Mouse (Mus musculus) forebrain, embryonic 14.5 days (tissue): ENCODE results near the gene Cep57l1. TPM values are rescaled to one million over a fixed set of nuclear protein-coding genes. Genes with fewer than 3 reads are reported as not detected.

Source experiments
- ATAC-seq: fragments of 200-750 bp; cut with Nextera tagmentation; 2 replicates; pipeline ENCODE4 v1.8.0; 2017; ENCODE audit warnings: mild to moderate bottlenecking, moderate library complexity
- DNase-seq: peaks from one replicate; pipeline ENCODE4 v3.0.0-alpha.2; 2015; ENCODE audit warnings: low spot score
- H3K27ac ChIP-seq: fragments of 300-500 bp; sonication (generic); 2 replicates; pipeline ENCODE4 v1.5.1; 2014; ENCODE audit warnings: low read depth, mild to moderate bottlenecking, control low read depth, low read length, moderate library complexity
- H3K27me3 ChIP-seq: fragments of 300-500 bp; sonication (generic); replicated peaks from 2 replicates; pipeline ENCODE4 v1.6.1; 2014; ENCODE audit warnings: low read length, control low read depth, mixed read lengths; ENCODE audit not compliant: control insufficient read depth, insufficient read depth
- H3K36me3 ChIP-seq: fragments of 300-500 bp; sonication (generic); 2 replicates; pipeline ENCODE4 v1.6.1; 2014; ENCODE audit warnings: low read length, control low read depth; ENCODE audit not compliant: control insufficient read depth, insufficient read depth
- H3K4me1 ChIP-seq: fragments of 300-500 bp; sonication (generic); 2 replicates; pipeline ENCODE4 v1.6.1; 2014; ENCODE audit warnings: antibody characterized with exemption, low read length, control low read depth; ENCODE audit not compliant: control insufficient read depth, insufficient read depth
- H3K4me2 ChIP-seq: fragments of 300-500 bp; sonication (generic); 2 replicates; pipeline ENCODE4 v1.6.1; 2014; ENCODE audit warnings: mild to moderate bottlenecking, control low read depth, low read length
- H3K4me3 ChIP-seq: fragments of 300-500 bp; sonication (generic); 2 replicates; pipeline ENCODE4 v1.5.1; 2014; ENCODE audit warnings: low read depth, low read length, control low read depth
- H3K9ac ChIP-seq: fragments of 300-500 bp; sonication (generic); 2 replicates; pipeline ENCODE4 v1.6.1; 2014; ENCODE audit warnings: mild to moderate bottlenecking, low read length, control low read depth, moderate library complexity
- H3K9me3 ChIP-seq: fragments of 300-500 bp; sonication (generic); replicated peaks from 2 replicates; pipeline ENCODE4 v1.6.1; 2016; ENCODE audit warnings: low read length, control low read depth, mixed read lengths; ENCODE audit not compliant: control insufficient read depth
- WGBS: fragments of 180-500 bp; shearing (Covaris S2); extraction: QIAGEN DNeasy Blood & Tissue Kit; methylation state at CpG from one replicate; pipeline ENCODE4 v1.1.7; 2014; 5-methylcytosine and 5-hydroxymethylcytosine counted together
- polyA plus RNA-seq: library from polyadenylated mRNA; unstranded; fragments of >200 nt; fragmentation: Nextera tagmentation; extraction: Ambion mirVana; gene quantifications from 2 replicates; pipeline ENCODE4 v1.2.1, GENCODE M21; 2014

Cep57l1 gene
- polyA plus RNA-seq, 1 experiment from 2014 or later, result 14.8 TPM

- Histone ChIP-seq H3K9me3 (no peaks in the 10 kb centered on the region), H3K36me3 (no peaks in the 10 kb centered on the region), H3K9ac (no peak overlapping the region), H3K4me1 (peaks cover 12% of the 10 kb centered on the region; the same call in 1 of the 2 replicates), H3K27me3 (0 out of 2 replicates have a peak, but pooled peaks cover 7% of the 10 kb centered on the region), H3K27ac (no peak overlapping the region), H3K4me2 (no peak overlapping the region), H3K4me3 (no peak overlapping the region)
- WGBS, result 43% methylated on average over 16 of the region's 16 CpGs
- ATAC-seq (peak; percentile 45; the same call in 1 of the 2 replicates), DNase-seq (peak; percentile 91)
These were observed 126.9 kb downstream of the Cep57l1 start for GRCm38 (mm10) chr10:41682546-41683393.

- 16% methylated on average over 18 of the region's 18 CpGs for WGBS
- Histone ChIP-seq H3K9ac (peak overlapping the region; percentile 13; the same call in 1 of the 2 replicates), H3K9me3 (no peaks in the 10 kb centered on the region), H3K4me1 (peaks cover 14% of the 10 kb centered on the region; the same call in 1 of the 2 replicates), H3K36me3 (no peaks in the 10 kb centered on the region), H3K4me3 (no peak overlapping the region; the same call in 1 of the 2 replicates), H3K27me3 (0 out of 2 replicates have a peak, but pooled peaks cover 1% of the 10 kb centered on the region), H3K4me2 (peak overlapping the region; percentile 39), H3K27ac (peak overlapping the region; percentile 69; the same call in 1 of the 2 replicates)
- DNase-seq (peak; percentile 88), ATAC-seq (peak; percentile 90)
These were observed 130.8 kb downstream of the Cep57l1 start for GRCm38 (mm10) chr10:41678746-41679360.

- peaks cover 14% of the 10 kb centered on the region; the same call in 1 of the 2 replicates for H3K4me1 ChIP-seq
- no peaks in the 10 kb centered on the region for H3K27me3 ChIP-seq
- no peaks in the 10 kb centered on the region for H3K36me3 ChIP-seq
- no peak overlapping the region for H3K9ac ChIP-seq
- 69% methylated on average over 8 of the region's 8 CpGs for WGBS
- DNase-seq (no peak), ATAC-seq (no peak)
- H3K9me3 ChIP-seq, result no peaks in the 10 kb centered on the region
- no peak overlapping the region for H3K4me3 ChIP-seq
- no peak overlapping the region for H3K4me2 ChIP-seq
- no peak overlapping the region for H3K27ac ChIP-seq
These were observed 132.3 kb downstream of the Cep57l1 start for GRCm38 (mm10) chr10:41677396-41677795.

- Histone ChIP-seq H3K4me1 (peaks cover 14% of the 10 kb centered on the region; the same call in 1 of the 2 replicates), H3K9ac (no peak overlapping the region), H3K4me2 (no peak overlapping the region), H3K27me3 (no peaks in the 10 kb centered on the region), H3K9me3 (no peaks in the 10 kb centered on the region), H3K36me3 (no peaks in the 10 kb centered on the region), H3K27ac (no peak overlapping the region), H3K4me3 (no peak overlapping the region)
- no peak for ATAC-seq
- 71% methylated on average over 6 of the region's 6 CpGs for WGBS
- DNase-seq, result no peak
These were observed 133.0 kb downstream of the Cep57l1 start for GRCm38 (mm10) chr10:41676661-41677061.

GRCm38 (mm10) chr10:41675842-41676571 is 133.7 kb downstream of the Cep57l1 start:
- 88% methylated on average over 6 of the region's 6 CpGs for WGBS
- Histone ChIP-seq H3K4me2 (no peak overlapping the region), H3K4me1 (peaks cover 14% of the 10 kb centered on the region; the same call in 1 of the 2 replicates), H3K9ac (no peak overlapping the region), H3K27me3 (no peaks in the 10 kb centered on the region), H3K36me3 (no peaks in the 10 kb centered on the region), H3K4me3 (no peak overlapping the region), H3K9me3 (no peaks in the 10 kb centered on the region), H3K27ac (no peak overlapping the region)
- DNase-seq, result no peak
- no peak for ATAC-seq

- Histone ChIP-seq H3K4me2 (no peak overlapping the region), H3K36me3 (no peaks in the 10 kb centered on the region), H3K27ac (no peak overlapping the region), H3K9ac (no peak overlapping the region), H3K27me3 (no peaks in the 10 kb centered on the region), H3K4me3 (no peak overlapping the region), H3K9me3 (no peaks in the 10 kb centered on the region), H3K4me1 (peaks cover 14% of the 10 kb centered on the region; the same call in 1 of the 2 replicates)
- 86% methylated on average over 6 of the region's 6 CpGs for WGBS
- ATAC-seq, result no peak
- no peak for DNase-seq
These were observed 134.4 kb downstream of the Cep57l1 start for GRCm38 (mm10) chr10:41675243-41675642.

- Histone ChIP-seq H3K9me3 (no peaks in the 10 kb centered on the region), H3K27me3 (no peaks in the 10 kb centered on the region), H3K27ac (no peak overlapping the region), H3K4me1 (peaks cover 14% of the 10 kb centered on the region; the same call in 1 of the 2 replicates), H3K4me2 (no peak overlapping the region), H3K36me3 (no peaks in the 10 kb centered on the region), H3K4me3 (no peak overlapping the region), H3K9ac (no peak overlapping the region)
- 78% methylated on average over 3 of the region's 3 CpGs for WGBS
- ATAC-seq (no peak), DNase-seq (no peak)
These were observed 135.3 kb downstream of the Cep57l1 start for GRCm38 (mm10) chr10:41674362-41674761.

- Histone ChIP-seq H3K27me3 (no peaks in the 10 kb centered on the region), H3K27ac (no peak overlapping the region), H3K4me2 (no peak overlapping the region), H3K36me3 (no peaks in the 10 kb centered on the region), H3K9me3 (no peaks in the 10 kb centered on the region), H3K9ac (no peak overlapping the region), H3K4me1 (no peaks in the 10 kb centered on the region), H3K4me3 (no peak overlapping the region)
- DNase-seq (no peak), ATAC-seq (no peak)
- 81% methylated on average over 5 of the region's 5 CpGs for whole genome bisulfite sequencing
These were observed 139.5 kb downstream of the Cep57l1 start for GRCm38 (mm10) chr10:41670196-41670595.
